Mouse (Mus musculus) ovary, adult 18-20 months (tissue): Measurements from ENCODE around the gene Rere.

Experiments
- DNase-seq: peaks from one replicate; pipeline ENCODE4 v3.0.0; 2022; ENCODE audit warnings: low spot score, mixed read lengths

The Rere gene

GRCm38 (mm10) chr4:150426880-150427476 is 145.5 kb downstream of the Rere start:
- DNase-seq = no peak

- DNase-seq = no peak
These were observed 147.3 kb downstream of the Rere start for GRCm38 (mm10) chr4:150428762-150429161.

GRCm38 (mm10) chr4:150433827-150434574 is 152.6 kb downstream of the Rere start:
- DNase-seq = no peak

GRCm38 (mm10) chr4:150435590-150435989 is 154.1 kb downstream of the Rere start:
- DNase-seq = no peak

- no peak for DNase-seq
These were observed 157.2 kb downstream of the Rere start for GRCm38 (mm10) chr4:150438621-150439020.

- DNase-seq = no peak
These were observed 160.5 kb downstream of the Rere start for GRCm38 (mm10) chr4:150441931-150442330.

GRCm38 (mm10) chr4:150444068-150444467 is 162.6 kb downstream of the Rere start:
- DNase-seq = no peak

- DNase-seq = no peak
These were observed 165.2 kb downstream of the Rere start for GRCm38 (mm10) chr4:150446617-150447016.

- no peak for DNase-seq
These were observed 166.1 kb downstream of the Rere start for GRCm38 (mm10) chr4:150447517-150447916.

GRCm38 (mm10) chr4:150448433-150448832 is 167.0 kb downstream of the Rere start:
- no peak for DNase-seq

GRCm38 (mm10) chr4:150450081-150450691 is 168.7 kb downstream of the Rere start:
- no peak for DNase-seq

- DNase-seq = no peak
These were observed 170.9 kb downstream of the Rere start for GRCm38 (mm10) chr4:150452155-150452847.

GRCm38 (mm10) chr4:150454571-150455306 is 173.3 kb downstream of the Rere start:
- DNase-seq = no peak

- no peak for DNase-seq
These were observed 174.3 kb downstream of the Rere start for GRCm38 (mm10) chr4:150455750-150456149.

- no peak for DNase-seq
These were observed 175.0 kb downstream of the Rere start for GRCm38 (mm10) chr4:150456452-150456851.

- DNase-seq = no peak
These were observed 175.4 kb downstream of the Rere start for GRCm38 (mm10) chr4:150456886-150457285.

- DNase-seq = no peak
These were observed 175.9 kb downstream of the Rere start for GRCm38 (mm10) chr4:150457353-150457752.

GRCm38 (mm10) chr4:150457771-150458170 is 176.3 kb downstream of the Rere start:
- DNase-seq = no peak

GRCm38 (mm10) chr4:150459022-150459794 is 177.8 kb downstream of the Rere start:
- DNase-seq = no peak

- no peak for DNase-seq
These were observed 179.0 kb downstream of the Rere start for GRCm38 (mm10) chr4:150460451-150460850.

GRCm38 (mm10) chr4:150461011-150461410 is 179.6 kb downstream of the Rere start:
- no peak for DNase-seq
